Mouse (Mus musculus): ENCODE data around the gene Gabra6.

Gene Gabra6

DNA sequence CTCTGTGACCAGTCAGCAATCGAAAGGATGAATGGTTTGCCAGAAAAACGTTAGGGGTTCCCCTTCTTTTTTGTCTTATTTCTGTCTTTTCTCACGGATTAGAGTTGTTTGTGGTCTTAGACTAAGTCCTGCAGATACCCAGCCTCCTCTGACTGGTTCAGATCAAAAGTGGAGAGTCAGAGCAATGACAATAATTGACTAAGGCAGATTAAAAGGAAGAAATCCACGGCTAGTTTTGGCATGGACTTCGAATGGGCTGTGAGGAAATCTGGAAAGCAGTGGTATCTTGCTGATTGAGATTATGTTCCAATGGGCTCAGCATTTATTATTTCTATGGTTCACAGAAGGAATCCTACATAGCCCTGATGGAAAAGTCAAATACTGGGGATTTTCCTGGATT lies at the start of gene Gabra6:
Gabra6 (minus strand) TSS at position 191 of the 400 bp plus-strand sequence.
- no peak for DNase-seq

DNA sequence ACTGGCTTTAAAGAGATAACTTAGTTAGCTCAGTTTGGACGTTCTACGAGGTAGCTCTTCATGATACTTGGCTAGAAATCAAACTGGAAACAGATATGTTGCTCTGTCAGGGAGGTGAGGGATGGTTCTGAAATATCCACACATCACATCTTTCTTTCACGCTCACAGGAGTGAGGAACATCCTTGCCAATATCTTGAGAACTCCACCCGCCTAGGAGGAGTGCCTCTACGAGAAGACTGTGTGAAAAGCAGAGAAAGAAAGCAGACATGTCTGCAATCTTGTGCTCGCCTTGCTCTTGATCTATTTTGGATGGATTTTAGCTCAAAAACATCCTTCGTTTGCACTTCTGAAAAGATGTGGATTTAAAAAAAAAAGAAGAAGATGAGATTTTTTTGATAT lies 44.7 kb upstream of the Gabra6 start:
- DNase-seq = no peak

GRCm38 (mm10) chr11:42332121-42332520 lies 11.2 kb upstream of the Gabra6 start:
- DNase-seq = no peak

- no peak for DNase-seq
These were observed 5.4 kb upstream of the Gabra6 start for GRCm38 (mm10) chr11:42326262-42326661.

DNA sequence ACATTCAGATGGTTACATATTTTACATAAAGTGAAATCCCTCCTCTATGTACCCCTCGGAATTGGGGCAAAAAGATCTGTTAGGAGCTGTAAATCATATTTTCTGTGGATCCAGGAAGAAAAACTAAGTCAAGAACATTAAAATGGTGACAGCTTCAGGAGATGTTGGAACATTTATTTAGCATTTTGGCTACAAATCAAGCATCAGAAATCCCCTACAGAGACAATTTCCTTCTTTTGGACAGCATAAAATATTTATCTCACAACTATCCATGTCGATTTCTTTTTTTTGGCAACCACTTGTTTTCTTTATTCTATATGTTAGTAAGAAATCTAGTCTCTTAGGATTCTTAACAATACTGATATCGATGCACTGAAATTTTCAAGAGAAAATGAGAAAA lies 688 bp upstream of the Gabra6 start:
- DNase-seq = no peak

GRCm38 (mm10) chr11:42319521-42319920 lies 1.4 kb downstream of the Gabra6 start:
- no peak for DNase-seq

GRCm38 (mm10) chr11:42319101-42319500 lies 1.8 kb downstream of the Gabra6 start:
- DNase-seq = no peak

GRCm38 (mm10) chr11:42317985-42318384 lies 2.9 kb downstream of the Gabra6 start:
- no peak for DNase-seq

DNA sequence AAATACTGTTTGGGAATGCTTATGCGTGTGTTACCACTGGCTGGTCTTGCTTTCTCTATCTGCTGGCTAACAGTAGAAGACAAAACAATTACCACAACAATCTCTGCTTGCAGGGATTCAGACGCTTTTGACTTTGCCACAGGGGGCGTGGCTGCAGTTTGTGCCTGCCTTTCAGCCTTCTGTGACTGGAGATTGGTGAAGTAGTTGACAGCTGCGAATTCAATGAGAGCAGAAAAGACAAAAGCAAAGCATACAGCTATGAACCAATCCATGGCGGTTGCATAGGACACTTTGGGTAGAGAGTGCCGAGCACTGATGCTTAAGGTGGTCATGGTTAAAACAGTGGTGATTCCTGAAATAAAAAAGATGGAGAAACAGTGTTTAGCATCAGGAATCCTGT lies 6.0 kb downstream of the Gabra6 start:
- no peak for DNase-seq

- DNase-seq = no peak
These were observed 10.0 kb downstream of the Gabra6 start for GRCm38 (mm10) chr11:42310892-42311291.

DNA sequence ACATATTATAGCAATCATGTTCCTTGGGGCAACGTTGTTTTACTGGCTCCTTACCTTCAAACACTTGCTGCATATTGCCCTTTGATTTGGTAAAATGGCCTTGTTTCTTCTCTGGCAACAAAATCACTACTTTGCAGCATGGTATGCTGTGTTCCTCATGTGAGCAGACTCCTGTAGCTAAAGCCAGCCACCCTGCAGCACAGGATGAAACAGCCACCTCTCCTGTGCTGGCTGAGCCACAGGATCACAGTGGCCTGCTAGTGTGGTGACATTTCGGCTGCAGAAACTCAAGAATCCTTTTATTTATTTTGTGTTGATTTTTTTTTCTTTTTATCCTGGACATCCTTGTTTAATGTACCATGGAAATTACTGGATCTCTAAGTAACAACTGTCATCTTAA lies 11.8 kb downstream of the Gabra6 start:
- no peak for DNase-seq

- no peak for DNase-seq
These were observed 14.8 kb downstream of the Gabra6 start for GRCm38 (mm10) chr11:42306095-42306494.

DNA sequence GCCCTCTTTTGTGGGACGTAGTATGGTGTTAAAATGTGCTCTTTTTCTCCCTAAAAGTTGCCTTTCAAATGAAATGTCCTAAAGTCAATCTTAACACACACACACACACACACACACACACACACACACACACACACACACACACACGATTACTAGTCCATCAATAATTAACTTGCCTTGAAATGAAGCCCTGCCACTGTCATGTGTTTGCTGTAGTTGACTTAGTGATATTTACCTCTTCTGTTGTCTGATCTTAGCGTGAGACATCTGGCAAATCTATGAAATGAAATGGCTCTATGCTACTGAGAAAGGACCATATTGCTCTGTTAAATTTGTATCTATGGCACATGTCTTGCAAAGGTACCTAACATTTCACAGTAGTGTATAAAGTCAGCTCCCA lies 61.9 kb downstream of the Gabra6 start:
- DNase-seq = no peak
